Mouse (Mus musculus) hindbrain, embryonic 10.5 days (tissue): ENCODE data around the gene Wfikkn1. TPM values are rescaled to one million over a fixed set of nuclear protein-coding genes. Genes with fewer than 3 reads are reported as not detected.

ENCODE experiments used
- DNase-seq: peaks from one replicate; pipeline ENCODE4 v3.0.0-alpha.2; 2017; ENCODE audit warnings: low spot score
- H3K27ac ChIP-seq: fragments of 300-500 bp; sonication (generic); 2 replicates; pipeline ENCODE4 v1.5.1; 2016; ENCODE audit warnings: mild to moderate bottlenecking, moderate library complexity
- H3K27me3 ChIP-seq: fragments of 300-500 bp; sonication (generic); 2 replicates; pipeline ENCODE4 v1.6.1; 2016; ENCODE audit warnings: mild to moderate bottlenecking; ENCODE audit not compliant: poor library complexity, insufficient read depth, severe bottlenecking
- H3K36me3 ChIP-seq: fragments of 300-500 bp; sonication (generic); 2 replicates; pipeline ENCODE4 v1.6.1; 2016; ENCODE audit warnings: mild to moderate bottlenecking, moderate library complexity
- H3K4me1 ChIP-seq: fragments of 300-500 bp; sonication (generic); replicated peaks from 2 replicates; pipeline ENCODE4 v1.6.1; 2016; ENCODE audit warnings: mild to moderate bottlenecking
- H3K4me3 ChIP-seq: fragments of 300-500 bp; sonication (generic); 2 replicates; pipeline ENCODE4 v1.5.1; 2016; ENCODE audit warnings: mild to moderate bottlenecking, moderate library complexity
- H3K9me3 ChIP-seq: fragments of 300-500 bp; sonication (generic); 2 replicates; pipeline ENCODE4 v1.6.1; 2016; ENCODE audit warnings: mild to moderate bottlenecking, moderate library complexity
- WGBS: fragments of 180-500 bp; shearing (Covaris S2); methylation state at CpG from one replicate; pipeline ENCODE4 v1.1.7; 2016; 5-methylcytosine and 5-hydroxymethylcytosine counted together
- polyA plus RNA-seq: library from polyadenylated mRNA; unstranded; fragments of >200 nt; fragmentation: Nextera tagmentation; extraction: Ambion mirVana; gene quantifications from 2 replicates; pipeline ENCODE4 v1.2.1, GENCODE M21; 2016

Gene Wfikkn1
- polyA plus RNA-seq, 1 experiment from 2014 or later = 5.8 TPM

- peak overlapping the region; percentile 93 for H3K27ac ChIP-seq
Observed at GRCm38 (mm10) chr17:25881691-25882090, 1.0 kb upstream of the Wfikkn1 start.

GRCm38 (mm10) chr17:25880913-25881641 is 419 bp upstream of the Wfikkn1 start:
- peak overlapping the region; percentile 29 for H3K4me3 ChIP-seq
- 4% methylated on average over 5 of the region's 5 CpGs for WGBS
- peaks cover 68% of the 10 kb centered on the region for H3K36me3 ChIP-seq
- H3K9me3 ChIP-seq = no peaks in the 10 kb centered on the region
- H3K27ac ChIP-seq = peak overlapping the region; percentile 93
- H3K4me1 ChIP-seq = peaks cover 95% of the 10 kb centered on the region
- no peaks in the 10 kb centered on the region; the same call in 1 of the 2 replicates for H3K27me3 ChIP-seq
- DNase-seq = peak; percentile 88

More at GRCm38 (mm10) chr17:25881691-25882090, 1.0 kb upstream of the Wfikkn1 start:
- 11% methylated on average over 4 of the region's 4 CpGs for WGBS
- Histone ChIP-seq H3K4me1 (peaks cover 91% of the 10 kb centered on the region), H3K36me3 (peaks cover 68% of the 10 kb centered on the region), H3K27me3 (no peaks in the 10 kb centered on the region; the same call in 1 of the 2 replicates), H3K4me3 (no peak overlapping the region), H3K9me3 (no peaks in the 10 kb centered on the region)
- DNase-seq = peak; percentile 79

GRCm38 (mm10) chr17:25879750-25880149 is 908 bp downstream of the Wfikkn1 start:
- no peak for DNase-seq
- Histone ChIP-seq H3K4me3 (peak overlapping the region; percentile 29), H3K27me3 (no peaks in the 10 kb centered on the region; the same call in 1 of the 2 replicates), H3K36me3 (peaks cover 59% of the 10 kb centered on the region), H3K27ac (peak overlapping the region; percentile 93), H3K4me1 (peaks cover 93% of the 10 kb centered on the region), H3K9me3 (no peaks in the 10 kb centered on the region)
- WGBS = 66% methylated on average over 8 of the region's 8 CpGs

- peaks cover 54% of the 10 kb centered on the region for H3K36me3 ChIP-seq
- H3K27ac ChIP-seq = peak overlapping the region; percentile 93
- H3K27me3 ChIP-seq = no peaks in the 10 kb centered on the region; the same call in 1 of the 2 replicates
- 39% methylated on average over 4 of the region's 4 CpGs for WGBS
- H3K4me3 ChIP-seq = peak overlapping the region; percentile 29
- no peaks in the 10 kb centered on the region for H3K9me3 ChIP-seq
- peaks cover 92% of the 10 kb centered on the region for H3K4me1 ChIP-seq
- DNase-seq = peak; percentile 64
Observed at GRCm38 (mm10) chr17:25879261-25879660, 1.4 kb downstream of the Wfikkn1 start.

GRCm38 (mm10) chr17:25878611-25879180 is 2.0 kb downstream of the Wfikkn1 start:
- peak overlapping the region; percentile 29 for H3K4me3 ChIP-seq
- H3K4me1 ChIP-seq = peaks cover 92% of the 10 kb centered on the region
- H3K27ac ChIP-seq = peak overlapping the region; percentile 93; the same call in 1 of the 2 replicates
- no peaks in the 10 kb centered on the region for H3K9me3 ChIP-seq
- DNase-seq = no peak
- H3K36me3 ChIP-seq = peaks cover 48% of the 10 kb centered on the region
- WGBS = 83% methylated on average over 19 of the region's 19 CpGs
- no peaks in the 10 kb centered on the region; the same call in 1 of the 2 replicates for H3K27me3 ChIP-seq

- 94% methylated on average over 32 of the region's 32 CpGs for WGBS
- Histone ChIP-seq H3K9me3 (no peaks in the 10 kb centered on the region), H3K4me3 (peak overlapping the region; percentile 29; the same call in 1 of the 2 replicates), H3K36me3 (peaks cover 41% of the 10 kb centered on the region), H3K4me1 (peaks cover 90% of the 10 kb centered on the region), H3K27me3 (no peaks in the 10 kb centered on the region), H3K27ac (peak overlapping the region; percentile 12)
- no peak for DNase-seq
Observed at GRCm38 (mm10) chr17:25877741-25878610, 2.7 kb downstream of the Wfikkn1 start.

- H3K27ac ChIP-seq = no peak overlapping the region
- peak overlapping the region; percentile 73; the same call in 1 of the 2 replicates for H3K4me3 ChIP-seq
- no peaks in the 10 kb centered on the region for H3K9me3 ChIP-seq
- peaks cover 32% of the 10 kb centered on the region for H3K36me3 ChIP-seq
- H3K4me1 ChIP-seq = peaks cover 83% of the 10 kb centered on the region
- no peak for DNase-seq
- no peaks in the 10 kb centered on the region for H3K27me3 ChIP-seq
- 98% methylated on average over 3 of the region's 3 CpGs for WGBS
Observed at GRCm38 (mm10) chr17:25877025-25877424, 3.6 kb downstream of the Wfikkn1 start.

- 55% methylated on average over 10 of the region's 10 CpGs for WGBS
- no peak for DNase-seq
Observed at GRCm38 (mm10) chr17:25876347-25876915, 4.2 kb downstream of the Wfikkn1 start.

GRCm38 (mm10) chr17:25875171-25876136 is 5.2 kb downstream of the Wfikkn1 start:
- peaks cover 32% of the 10 kb centered on the region for H3K36me3 ChIP-seq
- peak; percentile 90 for DNase-seq
- no peaks in the 10 kb centered on the region for H3K9me3 ChIP-seq
- 1% methylated on average over 59 of the region's 59 CpGs for WGBS
- peak overlapping the region; percentile 92 for H3K27ac ChIP-seq
- H3K4me3 ChIP-seq = peak overlapping the region; percentile 73
- H3K4me1 ChIP-seq = peaks cover 67% of the 10 kb centered on the region
- H3K27me3 ChIP-seq = no peaks in the 10 kb centered on the region

More at GRCm38 (mm10) chr17:25876347-25876915, 4.2 kb downstream of the Wfikkn1 start:
- Histone ChIP-seq H3K4me3 (peak overlapping the region; percentile 73), H3K36me3 (peaks cover 32% of the 10 kb centered on the region), H3K27ac (peak overlapping the region; percentile 92), H3K27me3 (no peaks in the 10 kb centered on the region), H3K9me3 (no peaks in the 10 kb centered on the region), H3K4me1 (peaks cover 77% of the 10 kb centered on the region)

- H3K36me3 ChIP-seq = peaks cover 30% of the 10 kb centered on the region
- DNase-seq = peak; percentile 93
- peak within 1 kb of the TSS; percentile 92 for H3K27ac ChIP-seq
- H3K27me3 ChIP-seq = no peaks in the 10 kb centered on the region
- H3K4me1 ChIP-seq = peaks cover 60% of the 10 kb centered on the region
- H3K4me3 ChIP-seq = peak within 1 kb of the TSS; percentile 73
- no peaks in the 10 kb centered on the region for H3K9me3 ChIP-seq
- under 1% methylated on average over 25 of the region's 25 CpGs for WGBS
Observed at GRCm38 (mm10) chr17:25874721-25875170, 5.9 kb downstream of the Wfikkn1 start, which contains the start of gene Mettl26. Gene Mettl26, plus strand, starts transcription at chr17:25875074.

GRCm38 (mm10) chr17:25874148-25874720 is 6.4 kb downstream of the Wfikkn1 start:
- peaks cover 56% of the 10 kb centered on the region for H3K4me1 ChIP-seq
- peaks cover 25% of the 10 kb centered on the region for H3K36me3 ChIP-seq
- peak overlapping the region; percentile 92 for H3K27ac ChIP-seq
- 8% methylated on average over 14 of the region's 14 CpGs for WGBS
- no peaks in the 10 kb centered on the region for H3K27me3 ChIP-seq
- DNase-seq = no peak
- H3K4me3 ChIP-seq = peak overlapping the region; percentile 73
- no peaks in the 10 kb centered on the region for H3K9me3 ChIP-seq
